Mouse (Mus musculus): ENCODE data around the gene Ccdc103.

DNA sequence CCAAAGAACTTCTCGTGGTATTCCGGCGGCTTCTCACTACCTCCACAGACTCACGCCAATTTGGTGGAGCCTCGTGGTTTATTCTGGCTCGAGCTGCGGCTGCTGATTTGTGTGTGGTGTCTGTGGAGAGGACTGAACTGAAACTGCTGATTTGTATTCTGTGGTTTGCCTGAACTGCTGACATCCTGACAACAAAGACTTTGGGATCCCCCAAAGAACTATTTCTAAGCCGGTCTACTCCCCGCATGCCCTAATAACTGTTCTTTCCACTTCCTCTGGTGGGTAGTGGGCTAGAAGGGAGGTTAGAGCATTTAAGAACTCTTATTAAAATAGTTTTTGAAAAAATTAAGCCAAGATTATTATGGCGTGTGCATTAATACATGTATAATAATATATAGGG is 49.7 kb downstream of the Ccdc103 start:
- TF ChIP-seq EP300 (IDR thresholded peaks at IDR 0.05; ENCODE audit: insufficient read depth, low read depth, low read length): no peak
- TF ChIP-seq POLR2A (IDR thresholded peaks at IDR 0.05; ENCODE audit: insufficient read depth, low read depth, low read length): no peak
- TF ChIP-seq CTCF (IDR thresholded peaks at IDR 0.05): no peak

All from heart, adult 2 months (tissue).